ENCODE assay signal across 9 mouse cellular contexts in genomic region chr14:121109116-121109504, GRCm38 (mm10).
DNase-seq lines count a peak whose midpoint lies in the region; ATAC-seq lines count a peak whose summit lies in the region.
"Had no signal": no experiment of that assay in that cellular context is flagged by ENCODE, and none has a peak within 500 bp of the region (broad histone marks: within the 10 kb centered on the region; RNA-seq: fewer than 3 reads in every experiment).

No protein-coding gene starts in this region.

- no peak overlapping the region for H3K4me3 ChIP-seq in heart, embryonic 13.5 days
- no peak overlapping the region for H3K4me3 ChIP-seq in hindbrain, embryonic 11.5 days (ENCODE audit: low read depth, low read length)
- no peak overlapping the region for H3K4me3 ChIP-seq in midbrain, embryonic 13.5 days (replicated peaks)

- H3K4me2 ChIP-seq in heart, embryonic 13.5 days, result peak overlapping the region; percentile 33
- H3K4me2 ChIP-seq in hindbrain, embryonic 11.5 days (replicated peaks; ENCODE audit: low read depth, low read length), result no peak overlapping the region
- no peak overlapping the region for H3K4me2 ChIP-seq in midbrain, embryonic 13.5 days (replicated peaks)

- 38% methylated on average over 9 of the region's 9 CpGs for WGBS in heart, embryonic 13.5 days
- 8% methylated on average over 9 of the region's 9 CpGs for WGBS in hindbrain, embryonic 11.5 days
- whole genome bisulfite sequencing in midbrain, embryonic 13.5 days, result 9% methylated on average over 9 of the region's 9 CpGs

- H3K9me3 ChIP-seq in heart, embryonic 13.5 days, result no peaks in the 10 kb centered on the region
- no peaks in the 10 kb centered on the region for H3K9me3 ChIP-seq in hindbrain, embryonic 11.5 days (ENCODE audit: control insufficient read depth, low read length)
- H3K9me3 ChIP-seq in midbrain, embryonic 13.5 days, result no peaks in the 10 kb centered on the region

- H3K27me3 ChIP-seq in heart, embryonic 13.5 days (replicated peaks), result no peaks in the 10 kb centered on the region
- no peaks in the 10 kb centered on the region for H3K27me3 ChIP-seq in hindbrain, embryonic 11.5 days (ENCODE audit: control insufficient read depth, insufficient read depth, low read length)
- no peaks in the 10 kb centered on the region for H3K27me3 ChIP-seq in midbrain, embryonic 13.5 days

- DNase-seq in heart, adult 9 months (ENCODE audit: low spot score in 2 of 2), result no peak
- DNase-seq in embryo, embryonic 11 days, result peak; percentile 62
- DNase-seq in hindbrain, embryonic 11.5 days (ENCODE audit: low spot score), result peak; percentile 21
- DNase-seq in cerebellum, adult 9-10 months, result no peak
- no peak for DNase-seq in cerebellum, adult 18-20 months
- no peak for DNase-seq in frontal cortex, postnatal 36 days (ENCODE audit: low spot score in 2 of 2)
- DNase-seq: cerebellum, postnatal 25 days had no signal

- peak overlapping the region; percentile 83 for H3K27ac ChIP-seq in heart, embryonic 13.5 days (replicated peaks)
- peak overlapping the region; percentile 31; the same call in 1 of the 2 replicates for H3K27ac ChIP-seq in hindbrain, embryonic 11.5 days (ENCODE audit: low read depth, low read length)
- peak overlapping the region; percentile 49; the same call in 1 of the 2 replicates for H3K27ac ChIP-seq in midbrain, embryonic 13.5 days

- H3K9ac ChIP-seq in heart, embryonic 13.5 days, result peak overlapping the region; percentile 45; the same call in 1 of the 2 replicates
- no peak overlapping the region for H3K9ac ChIP-seq in hindbrain, embryonic 11.5 days (ENCODE audit: low read depth, low read length)
- no peak overlapping the region for H3K9ac ChIP-seq in midbrain, embryonic 13.5 days (replicated peaks)

- H3K36me3 ChIP-seq in heart, embryonic 13.5 days, result peaks cover 10% of the 10 kb centered on the region
- no peaks in the 10 kb centered on the region for H3K36me3 ChIP-seq in hindbrain, embryonic 11.5 days (ENCODE audit: control insufficient read depth, insufficient read depth, low read length)
- peaks cover 4% of the 10 kb centered on the region; the same call in 1 of the 2 replicates for H3K36me3 ChIP-seq in midbrain, embryonic 13.5 days

- no peak for ATAC-seq in heart, embryonic 13.5 days (ENCODE audit: extremely low read depth, insufficient number of reproducible peaks, low FRiP score, low TSS enrichment)
- peak; percentile 32 for ATAC-seq in hindbrain, embryonic 11.5 days (ENCODE audit: low FRiP score)
- ATAC-seq in midbrain, embryonic 13.5 days, result no peak

- H3K4me1 ChIP-seq in heart, embryonic 13.5 days, result peaks cover 72% of the 10 kb centered on the region
- H3K4me1 ChIP-seq in hindbrain, embryonic 11.5 days (replicated peaks; ENCODE audit: control insufficient read depth, insufficient read depth, low read length), result peaks cover 7% of the 10 kb centered on the region; the same call in 1 of the 2 replicates
- peaks cover 21% of the 10 kb centered on the region for H3K4me1 ChIP-seq in midbrain, embryonic 13.5 days (replicated peaks)

Comparison
In these comparisons a context has a peak if more than half of its experiments do, and no peak if none do; other contexts are left out.
1. H3K27ac ChIP-seq: peak in every context shown above with its lines; median percentile 83 in heart, embryonic 13.5 days; 49 in midbrain, embryonic 13.5 days; 31 in hindbrain, embryonic 11.5 days.
2. DNase-seq: peak in embryo, embryonic 11 days (single experiment) and hindbrain, embryonic 11.5 days (single experiment); none in heart, adult 9 months (0 of 2), cerebellum, adult 9-10 months (single experiment), cerebellum, adult 18-20 months (0 of 2) and frontal cortex, postnatal 36 days (0 of 2).